Mouse (Mus musculus): ENCODE data around the gene Nrg3. TPM values are rescaled to one million over a fixed set of nuclear protein-coding genes. Genes with fewer than 3 reads are reported as not detected.

Nrg3 gene
- polyA plus RNA-seq, 1 experiment from 2014 or later: 0.33 TPM

GRCm38 (mm10) chr14:39044290-39044689, 428.6 kb downstream of the Nrg3 start:
- Histone ChIP-seq H3K4me1 (replicated peaks; ENCODE audit: control insufficient read depth, insufficient read depth) (no peaks in the 10 kb centered on the region), H3K36me3 (ENCODE audit: control insufficient read depth, insufficient read depth, low read length) (no peaks in the 10 kb centered on the region), H3K9me3 (ENCODE audit: control insufficient read depth, low read length) (no peaks in the 10 kb centered on the region), H3K27me3 (ENCODE audit: control insufficient read depth, insufficient read depth, low read length) (no peaks in the 10 kb centered on the region), H3K9ac (ENCODE audit: low read length) (no peak overlapping the region), H3K4me2 (replicated peaks; ENCODE audit: low read depth) (no peak overlapping the region), H3K27ac (replicated peaks) (no peak overlapping the region), H3K4me3 (ENCODE audit: low read depth, low read length) (no peak overlapping the region)
- WGBS: 81% methylated on average over 1 of the region's 1 CpGs
- DNase-seq (ENCODE audit: low spot score): no peak
- ATAC-seq (ENCODE audit: low FRiP score, low TSS enrichment): no peak
- TF ChIP-seq EP300 (optimal IDR thresholded peaks at IDR 0.05): no peak
- no peak for TF ChIP-seq CTCF (IDR thresholded peaks at IDR 0.05; ENCODE audit: low read depth)

GRCm38 (mm10) chr14:39043793-39044192, 429.1 kb downstream of the Nrg3 start:
- 67% methylated on average over 3 of the region's 3 CpGs for WGBS
- Histone ChIP-seq H3K27ac (replicated peaks) (no peak overlapping the region), H3K4me1 (replicated peaks; ENCODE audit: control insufficient read depth, insufficient read depth) (no peaks in the 10 kb centered on the region), H3K9me3 (ENCODE audit: control insufficient read depth, low read length) (no peaks in the 10 kb centered on the region), H3K9ac (ENCODE audit: low read length) (no peak overlapping the region), H3K4me3 (ENCODE audit: low read depth, low read length) (no peak overlapping the region), H3K4me2 (replicated peaks; ENCODE audit: low read depth) (no peak overlapping the region), H3K27me3 (ENCODE audit: control insufficient read depth, insufficient read depth, low read length) (no peaks in the 10 kb centered on the region), H3K36me3 (ENCODE audit: control insufficient read depth, insufficient read depth, low read length) (no peaks in the 10 kb centered on the region)
- ATAC-seq (ENCODE audit: low FRiP score, low TSS enrichment) (no peak), DNase-seq (ENCODE audit: low spot score) (no peak)
- TF ChIP-seq EP300 (optimal IDR thresholded peaks at IDR 0.05): no peak
- TF ChIP-seq CTCF (IDR thresholded peaks at IDR 0.05; ENCODE audit: low read depth): no peak

DNA sequence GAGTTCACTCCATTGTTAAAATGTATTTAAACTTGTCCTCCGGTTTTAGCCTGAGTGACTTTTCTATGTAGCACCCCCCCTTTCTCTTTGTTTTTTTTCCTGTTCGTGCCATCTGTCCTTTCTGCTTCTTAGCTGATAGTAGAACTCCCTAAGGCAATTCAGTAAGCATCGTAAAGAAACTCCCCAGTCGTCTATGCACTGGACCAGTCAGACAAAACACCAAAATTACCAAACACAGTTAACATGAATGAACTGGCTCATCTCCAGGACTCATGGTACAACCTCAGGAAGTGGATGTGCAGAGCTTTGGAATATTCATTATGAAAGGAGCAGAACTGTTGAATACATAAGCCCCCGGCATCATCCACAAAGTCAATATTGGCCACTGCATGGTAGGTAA, 429.5 kb downstream of the Nrg3 start:
- DNase-seq (ENCODE audit: low spot score) (no peak), ATAC-seq (ENCODE audit: low FRiP score, low TSS enrichment) (no peak)
- no peaks in the 10 kb centered on the region for H3K4me1 ChIP-seq (replicated peaks; ENCODE audit: control insufficient read depth, insufficient read depth)
- no peak overlapping the region for H3K4me2 ChIP-seq (replicated peaks; ENCODE audit: low read depth)
- H3K9ac ChIP-seq (ENCODE audit: low read length): no peak overlapping the region
- no peak overlapping the region for H3K27ac ChIP-seq (replicated peaks)
- H3K36me3 ChIP-seq (ENCODE audit: control insufficient read depth, insufficient read depth, low read length): no peaks in the 10 kb centered on the region
- TF ChIP-seq EP300 (optimal IDR thresholded peaks at IDR 0.05) (no peak), CTCF (IDR thresholded peaks at IDR 0.05; ENCODE audit: low read depth) (no peak)
- no peak overlapping the region for H3K4me3 ChIP-seq (ENCODE audit: low read depth, low read length)
- WGBS: 56% methylated on average over 5 of the region's 5 CpGs
- no peaks in the 10 kb centered on the region for H3K27me3 ChIP-seq (ENCODE audit: control insufficient read depth, insufficient read depth, low read length)
- H3K9me3 ChIP-seq (ENCODE audit: control insufficient read depth, low read length): no peaks in the 10 kb centered on the region

DNA sequence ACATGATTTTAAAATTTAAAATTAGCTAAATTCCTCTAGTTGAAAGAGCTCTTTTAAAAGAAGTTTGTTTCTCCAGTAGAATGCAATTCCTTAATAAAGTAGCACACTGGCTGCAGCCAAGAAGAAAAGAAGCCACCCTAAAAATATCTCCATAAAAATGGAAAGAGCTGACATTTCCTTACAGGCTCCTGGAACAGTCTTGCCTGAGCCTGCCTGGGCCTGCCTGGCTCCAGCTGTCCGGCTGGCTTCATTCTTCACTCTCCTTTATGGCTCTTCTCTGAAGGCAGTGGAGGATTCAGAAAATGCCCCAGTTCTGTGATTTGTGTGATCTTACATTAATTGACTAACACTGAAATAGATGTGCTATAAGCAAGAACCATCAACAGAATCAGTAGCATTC, 433.8 kb downstream of the Nrg3 start:
- TF ChIP-seq CTCF (IDR thresholded peaks at IDR 0.05; ENCODE audit: low read depth) (no peak), EP300 (optimal IDR thresholded peaks at IDR 0.05) (no peak)
- WGBS: 63% methylated on average over 1 of the region's 1 CpGs
- DNase-seq (ENCODE audit: low spot score): no peak

DNA sequence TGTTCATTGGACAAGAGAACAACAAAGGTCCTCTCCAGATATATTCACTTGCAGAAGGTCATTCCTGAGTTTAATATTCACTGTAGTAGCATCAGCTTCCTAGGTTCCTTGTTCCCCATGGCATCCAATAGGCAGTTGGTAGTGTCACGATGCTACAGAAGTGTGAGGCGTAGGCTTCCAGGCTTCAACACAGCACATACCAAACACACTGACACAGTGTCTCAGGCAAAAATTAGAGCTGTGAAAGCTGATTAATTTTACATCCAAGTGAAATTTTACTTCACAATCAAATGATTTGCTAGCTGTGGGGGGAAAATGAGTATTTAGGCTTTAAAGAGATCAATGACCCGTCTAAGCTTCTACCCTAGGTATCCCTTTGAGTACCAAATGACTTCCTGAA, 438.4 kb downstream of the Nrg3 start:
- DNase-seq (ENCODE audit: low spot score) (no peak), ATAC-seq (ENCODE audit: low FRiP score, low TSS enrichment) (no peak)
- Histone ChIP-seq H3K4me2 (replicated peaks; ENCODE audit: low read depth) (no peak overlapping the region), H3K27me3 (ENCODE audit: control insufficient read depth, insufficient read depth, low read length) (no peaks in the 10 kb centered on the region), H3K27ac (replicated peaks) (no peak overlapping the region), H3K4me3 (ENCODE audit: low read depth, low read length) (no peak overlapping the region), H3K4me1 (replicated peaks; ENCODE audit: control insufficient read depth, insufficient read depth) (no peaks in the 10 kb centered on the region), H3K36me3 (ENCODE audit: control insufficient read depth, insufficient read depth, low read length) (no peaks in the 10 kb centered on the region), H3K9me3 (ENCODE audit: control insufficient read depth, low read length) (no peaks in the 10 kb centered on the region), H3K9ac (ENCODE audit: low read length) (no peak overlapping the region)
- WGBS: 80% methylated on average over 3 of the region's 3 CpGs
- no peak for TF ChIP-seq CTCF (IDR thresholded peaks at IDR 0.05; ENCODE audit: low read depth)
- TF ChIP-seq EP300 (optimal IDR thresholded peaks at IDR 0.05): no peak

More for the DNA sequence above, 433.8 kb downstream of the Nrg3 start:
- H3K4me2 ChIP-seq (replicated peaks; ENCODE audit: low read depth): no peak overlapping the region
- no peaks in the 10 kb centered on the region for H3K36me3 ChIP-seq (ENCODE audit: control insufficient read depth, insufficient read depth, low read length)
- H3K27me3 ChIP-seq (ENCODE audit: control insufficient read depth, insufficient read depth, low read length): no peaks in the 10 kb centered on the region
- no peak overlapping the region for H3K9ac ChIP-seq (ENCODE audit: low read length)
- no peaks in the 10 kb centered on the region for H3K4me1 ChIP-seq (replicated peaks; ENCODE audit: control insufficient read depth, insufficient read depth)
- ATAC-seq (ENCODE audit: low FRiP score, low TSS enrichment): no peak
- no peak overlapping the region for H3K27ac ChIP-seq (replicated peaks)
- no peak overlapping the region for H3K4me3 ChIP-seq (ENCODE audit: low read depth, low read length)
- H3K9me3 ChIP-seq (ENCODE audit: control insufficient read depth, low read length): no peaks in the 10 kb centered on the region

GRCm38 (mm10) chr14:39023065-39023464, 449.8 kb downstream of the Nrg3 start:
- no peak for ATAC-seq (ENCODE audit: low FRiP score, low TSS enrichment)
- no peaks in the 10 kb centered on the region for H3K36me3 ChIP-seq (ENCODE audit: control insufficient read depth, insufficient read depth, low read length)
- no peak overlapping the region for H3K4me2 ChIP-seq (replicated peaks; ENCODE audit: low read depth)
- no peak for DNase-seq (ENCODE audit: low spot score)
- no peaks in the 10 kb centered on the region for H3K4me1 ChIP-seq (replicated peaks; ENCODE audit: control insufficient read depth, insufficient read depth)
- H3K9ac ChIP-seq (ENCODE audit: low read length): no peak overlapping the region
- H3K27me3 ChIP-seq (ENCODE audit: control insufficient read depth, insufficient read depth, low read length): no peaks in the 10 kb centered on the region
- WGBS: 59% methylated on average over 2 of the region's 2 CpGs
- no peaks in the 10 kb centered on the region for H3K9me3 ChIP-seq (ENCODE audit: control insufficient read depth, low read length)
- H3K27ac ChIP-seq (replicated peaks): no peak overlapping the region
- TF ChIP-seq EP300 (optimal IDR thresholded peaks at IDR 0.05): no peak
- TF ChIP-seq CTCF (IDR thresholded peaks at IDR 0.05; ENCODE audit: low read depth): no peak
- H3K4me3 ChIP-seq (ENCODE audit: low read depth, low read length): no peak overlapping the region
